Mouse (Mus musculus) CH12.LX (cell line): ENCODE data around the gene Gm20431. TPM values are rescaled to one million over a fixed set of nuclear protein-coding genes. Genes with fewer than 3 reads are reported as not detected.

Source experiments
- DNase-seq: peaks from one replicate; pipeline ENCODE4 v3.0.0-alpha.2; 2013; ENCODE audit errors: extremely low read depth
- H3K27ac ChIP-seq: 2 replicates; pipeline ENCODE4 v1.5.1; 2012; ENCODE audit warnings: low read depth, mild to moderate bottlenecking, control low read depth, moderate library complexity; ENCODE audit not compliant: insufficient read depth
- H3K27me3 ChIP-seq: replicated peaks from 2 replicates; pipeline ENCODE3; 2012; ENCODE audit warnings: inconsistent platforms
- H3K36me3 ChIP-seq, 2 experiments: replicated peaks in 1 of 2; 2 replicates each; pipeline versions ENCODE3 to v1.6.1; 2012; ENCODE audit warnings: inconsistent platforms in 1 of 2, low read length in 1 of 2, mild to moderate bottlenecking in 1 of 2, mixed read lengths in 1 of 2, moderate library complexity in 1 of 2; ENCODE audit not compliant: control insufficient read depth in 1 of 2, insufficient read depth in 1 of 2
- H3K4me1 ChIP-seq, 2 experiments: 2 replicates each; pipeline ENCODE4 v1.6.1; 2012; ENCODE audit warnings: inconsistent platforms in 1 of 2, moderate library complexity in 1 of 2; ENCODE audit not compliant: insufficient read depth in 2 of 2, control insufficient read depth in 1 of 2
- H3K4me2 ChIP-seq: 2 replicates; pipeline ENCODE4 v1.6.1; 2012; ENCODE audit warnings: low read depth, mild to moderate bottlenecking, control low read depth; ENCODE audit not compliant: poor library complexity, insufficient read depth, severe bottlenecking
- H3K4me3 ChIP-seq, 3 experiments: fragments of 150-350 bp in 1 of 3; sonication (generic) in 1 of 3; replicated peaks in 1 of 3; 2 replicates each; pipeline versions ENCODE3 to v1.5.1; 2011 to 2012; ENCODE audit warnings: low read depth in 2 of 3, low read length in 2 of 3, mild to moderate bottlenecking in 2 of 3, moderate library complexity in 2 of 3, control low read depth in 1 of 3, improper control_type of control experiment in 1 of 3, inconsistent platforms in 1 of 3, mixed read lengths in 1 of 3; ENCODE audit not compliant: poor library complexity in 1 of 3
- H3K79me2 ChIP-seq: replicated peaks from 2 replicates; pipeline ENCODE4 v1.6.1; 2012; ENCODE audit warnings: mild to moderate bottlenecking, moderate library complexity; ENCODE audit not compliant: control insufficient read depth, poor library complexity, insufficient read depth, severe bottlenecking; ENCODE audit errors: extremely low read depth
- H3K9ac ChIP-seq: 2 replicates; pipeline ENCODE4 v1.6.1; 2012; ENCODE audit warnings: low read depth, mild to moderate bottlenecking, control low read depth, moderate library complexity; ENCODE audit not compliant: insufficient read depth
- H3K9me3 ChIP-seq: replicated peaks from 2 replicates; pipeline ENCODE3; 2012; ENCODE audit warnings: low read length, inconsistent platforms, mixed read lengths
- BHLHE40 ChIP-seq: IDR thresholded peaks from 2 replicates; pipeline ENCODE4 v1.6.1; 2011; ENCODE audit warnings: mild to moderate bottlenecking, low read depth, low read length, improper control_type of control experiment
- CHD1 ChIP-seq: IDR thresholded peaks from 2 replicates; pipeline ENCODE4 v1.6.1; 2012; ENCODE audit warnings: low read depth, low read length, improper control_type of control experiment, inconsistent platforms
- CHD2 ChIP-seq: IDR thresholded peaks from 2 replicates; pipeline ENCODE4 v1.6.1; 2011; ENCODE audit warnings: low read length, improper control_type of control experiment
- CTCF ChIP-seq, 2 experiments: IDR thresholded peaks in 1 of 2; conservative IDR thresholded peaks in 1 of 2; 2 replicates each; pipeline ENCODE4 v1.5.1; 2011 to 2012; ENCODE audit warnings: low read depth in 2 of 2, low read length in 2 of 2, improper control_type of control experiment in 1 of 2, inconsistent platforms in 1 of 2, mild to moderate bottlenecking in 1 of 2, moderate library complexity in 1 of 2
- E2F4 ChIP-seq: IDR thresholded peaks from 2 replicates; pipeline ENCODE4 v1.6.1; 2011; ENCODE audit warnings: low read depth, low read length, improper control_type of control experiment; ENCODE audit not compliant: insufficient replicate concordance
- EP300 ChIP-seq: IDR thresholded peaks from 2 replicates; pipeline ENCODE4 v1.6.1; 2011; ENCODE audit warnings: low read length, improper control_type of control experiment
- ETS1 ChIP-seq: conservative IDR thresholded peaks from 2 replicates; pipeline ENCODE4 v1.6.1; 2012; ENCODE audit warnings: low read depth, mild to moderate bottlenecking, inconsistent platforms, low read length, improper control_type of control experiment, moderate library complexity
- GABPA ChIP-seq: IDR thresholded peaks from 2 replicates; pipeline ENCODE4 v1.6.1; 2012; ENCODE audit warnings: low read depth, low read length, improper control_type of control experiment, inconsistent platforms; ENCODE audit not compliant: insufficient replicate concordance
- IRF4 ChIP-seq: IDR thresholded peaks from 2 replicates; pipeline ENCODE4 v1.6.1; 2014; ENCODE audit warnings: low read depth, mild to moderate bottlenecking, inconsistent platforms, low read length, improper control_type of control experiment
- JUN ChIP-seq: IDR thresholded peaks from 2 replicates; pipeline ENCODE4 v1.6.1; 2011; ENCODE audit warnings: low read depth, mild to moderate bottlenecking, low read length, improper control_type of control experiment, moderate library complexity; ENCODE audit not compliant: insufficient read depth
- JUND ChIP-seq: conservative IDR thresholded peaks from 2 replicates; pipeline ENCODE4 v1.6.1; 2011; ENCODE audit warnings: low read depth, low read length, improper control_type of control experiment
- KAT2A ChIP-seq: IDR thresholded peaks from 2 replicates; pipeline ENCODE4 v1.6.1; 2012; ENCODE audit warnings: low read length, improper control_type of control experiment, inconsistent platforms; ENCODE audit not compliant: insufficient replicate concordance
- MAFK ChIP-seq: IDR thresholded peaks from 2 replicates; pipeline ENCODE4 v1.6.1; 2011; ENCODE audit warnings: low read length, improper control_type of control experiment; ENCODE audit not compliant: insufficient replicate concordance
- MAX ChIP-seq: IDR thresholded peaks from 2 replicates; pipeline ENCODE4 v1.6.1; 2011; ENCODE audit warnings: low read length, improper control_type of control experiment
- MAZ ChIP-seq: IDR thresholded peaks from 2 replicates; pipeline ENCODE4 v1.6.1; 2012; ENCODE audit warnings: low read depth, mild to moderate bottlenecking, inconsistent platforms, low read length, improper control_type of control experiment, moderate library complexity
- MEF2A ChIP-seq: IDR thresholded peaks from 2 replicates; pipeline ENCODE4 v1.6.1; 2014; ENCODE audit warnings: low read depth, mild to moderate bottlenecking, inconsistent platforms, low read length, improper control_type of control experiment, borderline replicate concordance
- MXI1 ChIP-seq: IDR thresholded peaks from 2 replicates; pipeline ENCODE4 v1.6.1; 2011; ENCODE audit warnings: mild to moderate bottlenecking, low read depth, low read length, improper control_type of control experiment
- MYC ChIP-seq: IDR thresholded peaks from 2 replicates; pipeline ENCODE4 v1.6.1; 2011; ENCODE audit warnings: low read depth, mild to moderate bottlenecking, improper control_type of control experiment, low read length
- NELFE ChIP-seq: IDR thresholded peaks from 2 replicates; pipeline ENCODE4 v1.6.1; 2011; ENCODE audit warnings: low read depth, low read length, improper control_type of control experiment
- NRF1 ChIP-seq: IDR thresholded peaks from 2 replicates; pipeline ENCODE4 v1.6.1; 2014; ENCODE audit warnings: low read depth, mild to moderate bottlenecking, inconsistent platforms, low read length, improper control_type of control experiment, moderate library complexity
- PAX5 ChIP-seq: IDR thresholded peaks from 2 replicates; pipeline ENCODE4 v1.6.1; 2012; ENCODE audit warnings: low read length, inconsistent platforms, mixed read lengths
- POLR2A ChIP-seq: IDR thresholded peaks from 2 replicates; pipeline ENCODE4 v1.6.1; 2011; ENCODE audit warnings: low read depth, mild to moderate bottlenecking, improper control_type of control experiment, low read length
- RAD21 ChIP-seq: IDR thresholded peaks from 2 replicates; pipeline ENCODE4 v1.6.1; 2011; ENCODE audit warnings: low read depth, mild to moderate bottlenecking, low read length, improper control_type of control experiment, moderate library complexity
- RCOR1 ChIP-seq: conservative IDR thresholded peaks from 2 replicates; pipeline ENCODE4 v1.6.1; 2012; ENCODE audit warnings: low read depth, mild to moderate bottlenecking, inconsistent platforms, low read length, improper control_type of control experiment
- SMC3 ChIP-seq: IDR thresholded peaks from 2 replicates; pipeline ENCODE4 v1.6.1; 2011; ENCODE audit warnings: low read depth, low read length, improper control_type of control experiment
- TBP ChIP-seq: conservative IDR thresholded peaks from 2 replicates; pipeline ENCODE4 v1.6.1; 2011; ENCODE audit warnings: low read depth, low read length, improper control_type of control experiment
- TCF12 ChIP-seq: IDR thresholded peaks from 2 replicates; pipeline ENCODE4 v1.6.1; 2014; ENCODE audit warnings: low read depth, mild to moderate bottlenecking, inconsistent platforms, low read length, improper control_type of control experiment
- UBTF ChIP-seq: IDR thresholded peaks from 2 replicates; pipeline ENCODE4 v1.6.1; 2012; ENCODE audit warnings: low read depth, mild to moderate bottlenecking, inconsistent platforms, low read length, improper control_type of control experiment, moderate library complexity
- USF1 ChIP-seq: IDR thresholded peaks from 2 replicates; pipeline ENCODE4 v1.6.1; 2014; ENCODE audit warnings: low read depth, mild to moderate bottlenecking, inconsistent platforms, low read length, improper control_type of control experiment
- USF2 ChIP-seq: conservative IDR thresholded peaks from 2 replicates; pipeline ENCODE4 v1.6.1; 2011; ENCODE audit warnings: low read depth, low read length, improper control_type of control experiment
- ZKSCAN1 ChIP-seq: IDR thresholded peaks from 2 replicates; pipeline ENCODE4 v1.6.1; 2012; ENCODE audit warnings: low read depth, inconsistent platforms, low read length, improper control_type of control experiment, borderline replicate concordance
- ZMIZ1 ChIP-seq: IDR thresholded peaks from 2 replicates; pipeline ENCODE4 v1.6.1; 2012; ENCODE audit warnings: low read depth, mild to moderate bottlenecking, inconsistent platforms, low read length, improper control_type of control experiment
- ZNF384 ChIP-seq: IDR thresholded peaks from 2 replicates; pipeline ENCODE4 v1.6.1; 2012; ENCODE audit warnings: low read depth, low read length, improper control_type of control experiment, inconsistent platforms
- dilution Hi-C: fragments of 300-500 bp; cut with MboI; formaldehyde crosslinking; loops from 2 replicates; pipeline ENCODE4 v1.14.3; 2020; ENCODE audit warnings: low sequenced_read_pairs; ENCODE audit not compliant: extremely low pct_unique_long_range_greater_than_20kb, extremely low pct_ligation_motif_present
- in situ Hi-C: fragments of 300-500 bp; cut with MboI; formaldehyde crosslinking; loops from 3 replicates; pipeline ENCODE4 v1.14.3; 2019; ENCODE audit warnings: low sequenced_read_pairs, low pct_ligation_motif_present, low pct_unique_long_range_greater_than_20kb, mixed read lengths
- polyA plus RNA-seq: library from polyadenylated mRNA; unstranded; fragments of >175 nt; gene quantifications from 2 replicates; pipeline ENCODE4 v1.2.1, GENCODE M21; 2012; ENCODE audit warnings: low read depth; ENCODE audit not compliant: insufficient read length
- total RNA-seq, 2 experiments: library from RNA; depleted of rRNA; stranded (reverse); fragments of 300-350 nt in 1 of 2; fragments of >200 nt in 1 of 2; gene quantifications; 2 replicates each; pipeline ENCODE4 v1.2.3; 2012 to 2014

Gene Gm20431
- total and polyA plus RNA-seq, 3 experiments, result 2.4 to 15.0 TPM; not detected in 1

DNA sequence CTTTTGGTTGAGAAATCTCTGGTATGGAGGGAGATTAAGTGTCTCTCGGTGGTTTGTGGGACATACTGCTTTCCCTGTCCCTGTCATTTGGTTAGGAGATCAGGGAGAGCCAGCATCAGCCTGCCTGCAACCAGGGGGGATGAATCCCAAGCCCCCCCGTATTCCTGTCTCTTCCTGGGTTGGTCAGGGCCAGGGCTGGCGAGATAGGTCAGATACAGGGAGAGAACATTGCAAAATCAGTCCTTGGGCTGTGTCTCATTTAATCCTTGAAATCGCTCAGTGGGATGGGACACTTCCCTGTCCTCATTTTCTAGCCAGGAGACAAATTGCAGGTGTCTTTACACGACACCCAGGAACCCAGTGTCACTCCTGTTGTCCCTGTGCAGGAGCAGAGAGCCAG, 38.7 kb upstream of the Gm20431 start:
- dilution Hi-C loops (no loop called here), in situ Hi-C loops (no loop called here)

GRCm38 (mm10) chr2:167697902-167698301, 36.6 kb upstream of the Gm20431 start:
- Histone ChIP-seq H3K9ac (peak overlapping the region; percentile 63), H3K79me2 (no peaks in the 10 kb centered on the region), H3K4me2 (peak overlapping the region; percentile 69; the same call in 1 of the 2 replicates), H3K4me3 (peak overlapping the region in 2 of 3 experiments; percentile 17 to 37), H3K36me3 (no peaks in the 10 kb centered on the region), H3K27ac (peak overlapping the region; percentile 44; the same call in 1 of the 2 replicates), H3K4me1 (peaks cover 9 to 11% of the 10 kb centered on the region in 2 experiments), H3K27me3 (peaks cover 52% of the 10 kb centered on the region), H3K9me3 (peaks cover 8% of the 10 kb centered on the region)
- dilution Hi-C loops, result loop anchor here (25.0 kb wide), 1 partner anchor 189 kb away; no protein-coding TSS in a partner anchor
- DNase-seq, result peak; percentile 85
- in situ Hi-C loops, result no loop called here
- TF ChIP-seq IRF4, result peak; percentile 95
- no peak for TF ChIP-seq CHD1
- TF ChIP-seq PAX5, result no peak
- 0 out of 2 replicates have a peak, but pooled peaks have one; percentile 41 for TF ChIP-seq ZMIZ1
- TF ChIP-seq MAX, result peak; percentile 75
- TF ChIP-seq JUND, result peak; percentile 26; the same call in 1 of the 2 replicates
- TF ChIP-seq SMC3, result peak; percentile 13; the same call in 1 of the 2 replicates
- no peak for TF ChIP-seq NELFE
- TF ChIP-seq NRF1, result no peak
- TF ChIP-seq UBTF, result no peak
- TF ChIP-seq EP300, result peak; percentile 68
- peak; percentile 99 for TF ChIP-seq BHLHE40
- no peak for TF ChIP-seq JUN
- TF ChIP-seq ZNF384, result no peak
- no peak for TF ChIP-seq CHD2
- no peak for TF ChIP-seq GABPA
- TF ChIP-seq E2F4, result no peak
- TF ChIP-seq KAT2A, result 0 out of 2 replicates have a peak, but pooled peaks have one; percentile 34
- peak; percentile 7 for TF ChIP-seq RAD21
- peak; percentile 97 for TF ChIP-seq ETS1
- peak; percentile 87 for TF ChIP-seq USF2
- TF ChIP-seq POLR2A, result peak; percentile 56
- no peak for TF ChIP-seq RCOR1
- peak; percentile 74; the same call in 1 of the 2 replicates for TF ChIP-seq MEF2A
- TF ChIP-seq CTCF (conservative IDR thresholded peaks at IDR 0.05 in 1 of 2, IDR thresholded peaks at IDR 0.05 in 1 of 2; ENCODE audit: low read depth in 2 of 2, low read length in 2 of 2), result no peak
- 0 out of 2 replicates have a peak, but pooled peaks have one; percentile 32 for TF ChIP-seq MYC
- peak; percentile 60; the same call in 1 of the 2 replicates for TF ChIP-seq TBP
- TF ChIP-seq MXI1, result no peak; the same call in 1 of the 2 replicates
- TF ChIP-seq ZKSCAN1, result no peak
- TF ChIP-seq USF1, result peak; percentile 89
- no peak for TF ChIP-seq MAZ
- peak; percentile 79; the same call in 1 of the 2 replicates for TF ChIP-seq TCF12

More for the DNA sequence above, 38.7 kb upstream of the Gm20431 start:
- no peaks in the 10 kb centered on the region for H3K79me2 ChIP-seq
- peaks cover 6% of the 10 kb centered on the region for H3K9me3 ChIP-seq
- H3K36me3 ChIP-seq, result no peaks in the 10 kb centered on the region
- H3K9ac ChIP-seq, result no peak overlapping the region
- H3K4me1 ChIP-seq, result peaks cover 9 to 11% of the 10 kb centered on the region in 2 experiments
- H3K4me3 ChIP-seq, result no peak overlapping the region
- no peak for DNase-seq
- peaks cover 54% of the 10 kb centered on the region for H3K27me3 ChIP-seq
- H3K4me2 ChIP-seq, result no peak overlapping the region
- TF ChIP-seq GABPA (no peak), MAFK (no peak), ETS1 (no peak)
- H3K27ac ChIP-seq, result no peak overlapping the region
